Mouse (Mus musculus) layer of hippocampus, postnatal 10 days (tissue): ENCODE data around the gene Zswim8. TPM values are rescaled to one million over a fixed set of nuclear protein-coding genes. Genes with fewer than 3 reads are reported as not detected.

Experiments used
- DNase-seq, 2 experiments: peaks; one replicate each; pipeline ENCODE4 v3.0.0; 2021; ENCODE audit warnings: low spot score in 2 of 2
- microRNA-seq, 2 experiments: library from miRNA; unstranded; fragments of <30 nt; microRNA quantifications; one replicate each; pipeline ENCODE4 v1.2.0; 2021
- total RNA-seq, 2 experiments: library from RNA; stranded (reverse); gene quantifications; 2 replicates each; pipeline ENCODE4 v1.2.3; 2021

Gene Zswim8
- total RNA-seq, 2 experiments from 2014 or later, result 132 to 152 TPM

DNA sequence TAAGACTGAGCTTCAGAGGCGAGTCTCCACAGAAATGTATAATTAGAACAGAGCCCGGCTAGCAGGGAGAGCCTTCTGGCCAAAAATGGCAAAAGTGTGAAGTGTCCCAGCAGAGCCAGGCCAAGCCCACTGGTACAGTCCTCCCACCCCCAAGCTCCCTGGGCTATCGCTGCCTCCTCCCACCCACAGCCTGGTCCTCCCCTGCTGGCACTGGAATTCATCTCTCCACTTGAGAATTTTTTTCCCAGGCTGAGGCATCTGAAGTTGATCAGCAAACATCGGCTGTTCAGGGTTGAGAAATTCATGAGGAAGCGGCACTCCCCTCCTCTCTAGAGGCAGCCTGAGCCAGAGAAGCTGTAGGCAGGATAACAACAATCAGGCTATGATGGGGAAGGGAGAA, 61.2 kb downstream of the Zswim8 start:
- DNase-seq, result peak in 1 of 2 experiments; percentile 22

DNA sequence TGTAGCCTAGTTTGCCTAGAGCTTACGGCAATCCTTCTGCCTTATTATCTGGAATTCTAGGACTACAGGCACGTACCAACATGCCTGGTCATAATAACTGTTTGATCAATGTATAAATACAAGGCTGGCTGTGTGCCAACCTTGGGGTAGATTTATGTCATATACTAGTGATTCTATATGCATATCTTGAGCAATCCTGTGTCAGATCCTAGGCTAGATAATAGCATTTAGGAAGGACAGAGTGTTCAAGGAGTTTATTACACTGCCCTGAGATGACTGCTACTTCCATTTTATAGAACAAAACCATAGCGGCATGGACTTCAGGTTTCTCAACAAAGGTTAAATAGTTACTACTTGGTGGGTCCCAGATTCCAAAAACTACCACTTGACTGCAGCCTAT, 64.6 kb downstream of the Zswim8 start:
- no peak for DNase-seq

DNA sequence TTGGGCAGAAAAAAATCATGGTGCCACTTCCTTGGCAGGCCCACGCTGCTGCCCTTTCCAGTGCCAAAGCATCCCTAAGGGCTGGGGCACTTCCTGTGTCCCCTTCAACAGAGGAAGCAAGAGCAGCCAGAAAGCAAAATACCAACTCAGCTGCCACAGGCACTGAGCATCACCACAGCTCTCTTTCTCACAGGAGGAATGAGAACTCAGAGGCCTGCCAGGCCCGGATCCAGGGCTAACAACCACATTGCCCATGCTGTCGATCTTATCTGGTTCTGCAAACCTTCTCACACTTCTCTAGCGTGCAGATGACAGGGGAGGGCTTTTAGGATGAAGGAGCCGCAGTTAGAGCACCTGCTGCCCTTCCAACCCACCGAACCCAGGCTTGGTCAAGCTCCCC, 65.5 kb downstream of the Zswim8 start:
- no peak for DNase-seq

Small RNA genes within 50 kb of the gene (microRNA-seq; reads per million reads assigned to microRNA genes)
- 0.20 to 0.89 reads per million in 2 experiments for gene Mir6946

Other genes starting within 250 kb of the Zswim8 start
- gene Anxa7, start 227.4 kb upstream of the Zswim8 start, total RNA-seq, result 10 to 100 TPM; 50.2 to 53.5 TPM
- gene Mss51, start 210.7 kb upstream of the Zswim8 start, total RNA-seq, result 1 to 10 TPM; 1.7 to 1.8 TPM
- 100 to 1,000 TPM; 397 to 418 TPM for gene Ppp3cb, start 161.0 kb upstream of the Zswim8 start, total RNA-seq
- gene Usp54, start 66.5 kb upstream of the Zswim8 start, total RNA-seq, result 10 to 100 TPM; 27.8 to 29.2 TPM
- under 1 TPM in 1 of 2 experiments, not detected in 1; 0.39 TPM for gene Myoz1, start 51.0 kb upstream of the Zswim8 start, total RNA-seq
- gene Synpo2l, start 39.2 kb upstream of the Zswim8 start, total RNA-seq, result under 1 TPM; 0.21 to 0.29 TPM
- 100 to 1,000 TPM; 108 to 109 TPM for gene Sec24c, start 33.2 kb upstream of the Zswim8 start, total RNA-seq
- 10 to 100 TPM; 19.5 TPM for gene Fut11, start 12.6 kb upstream of the Zswim8 start, total RNA-seq
- 10 to 100 TPM; 57.7 to 61.3 TPM for gene Chchd1, start 4.5 kb upstream of the Zswim8 start, total RNA-seq
- gene Ndst2, start 27.0 kb downstream of the Zswim8 start, total RNA-seq, result 10 to 100 TPM; 17.9 to 19.4 TPM
- 100 to 1,000 TPM; 201 to 207 TPM for gene Camk2g, start 86.5 kb downstream of the Zswim8 start, total RNA-seq
- 1 to 10 TPM; 4.3 to 4.6 TPM for gene Plau, start 129.1 kb downstream of the Zswim8 start, total RNA-seq
- 10 to 100 TPM; 34.4 to 40.2 TPM for gene Vcl, start 221.8 kb downstream of the Zswim8 start, total RNA-seq